ENCODE assay signal across 8 mouse cellular contexts in genomic region chr13:51101016-51101776, GRCm38 (mm10). TPM values are rescaled to one million over a fixed set of nuclear protein-coding genes. Genes with fewer than 3 reads are reported as not detected.
A peak's percentile ranks its signal among the peaks of the same experiment; 100 is the strongest.
DNase-seq lines count a peak whose midpoint lies in the region; ATAC-seq and TF ChIP-seq lines count a peak whose summit lies in the region.

No protein-coding gene starts in this region.

- CTCF ChIA-PET in Patski (lab: Charles Lee): interaction anchor here (1.1 to 1.4 kb wide), 3 partner anchors 14 to 317 kb away, joined by 3 to 7 read pairs (median 5); no protein-coding TSS in a partner anchor

- in situ Hi-C loops in Patski (cut with MboI; ENCODE audit: low pct_unique_long_range_greater_than_20kb): loop anchor here (5.0 kb wide), 1 partner anchor 316 kb away; no protein-coding TSS in a partner anchor

- intact Hi-C loops in gastrocnemius, postnatal 14 days (cut with DNase I; ENCODE audit: low total_unique reads): no loop called here
- intact Hi-C loops in left cerebral cortex, postnatal 14 days (cut with DNase I): loop anchor here (2.0 to 5.0 kb wide), 3 partner anchors 46 to 316 kb away; no protein-coding TSS in a partner anchor

- POLR2A ChIA-PET in Patski (lab: Charles Lee): interaction anchor here (0.7 to 1.5 kb wide), 2 partner anchors 68 to 126 kb away, joined by 3 to 7 read pairs; no protein-coding TSS in a partner anchor

- no peaks in the 10 kb centered on the region for H3K27me3 ChIP-seq in Patski
- no peaks in the 10 kb centered on the region for H3K27me3 ChIP-seq in megakaryocyte, embryonic 14.5 days (replicated peaks)

- DNase-seq in Patski (ENCODE audit: low read depth, low spot score): no peak
- peak; percentile 31 to 62 for DNase-seq in cerebellum, postnatal 4 days (ENCODE audit: low spot score in 2 of 2)
- peak; percentile 29 for DNase-seq in gastrocnemius, postnatal 14 days
- DNase-seq in left cerebral cortex, postnatal 14 days (ENCODE audit: low spot score in 2 of 2): peak; percentile 40 to 53
- DNase-seq in right cerebral cortex, adult 2 months (ENCODE audit: low spot score in 2 of 2): peak; percentile 47 to 52
- peak; percentile 52 for DNase-seq in urinary bladder, postnatal 25 days (ENCODE audit: low spot score)

- peaks cover 25% of the 10 kb centered on the region for H3K4me1 ChIP-seq in megakaryocyte, embryonic 14.5 days

- H3K36me3 ChIP-seq in megakaryocyte, embryonic 14.5 days (replicated peaks; ENCODE audit: low read length): peaks cover 20% of the 10 kb centered on the region

- peaks cover 5% of the 10 kb centered on the region for H3K9me3 ChIP-seq in megakaryocyte, embryonic 14.5 days

- peak overlapping the region; percentile 98 for H3K4me3 ChIP-seq in megakaryocyte, embryonic 14.5 days (replicated peaks)

- ATAC-seq in Patski: peak; percentile 72
- peak; percentile 48 for ATAC-seq in inflammation-experienced regulatory T-cells, adult 6 months

- no peak for TF ChIP-seq CTCF in Patski (IDR thresholded peaks at IDR 0.05)

RNA-seq across cellular contexts. Expression of gene Spin1, which starts 0.5 kb away (rescaled TPM):
- 127 TPM for polyA plus RNA-seq in Patski (2021)
- 10 to 100 TPM; 16.9 to 18.6 TPM for total RNA-seq in gastrocnemius, postnatal 14 days (2021)
- polyA plus RNA-seq in inflammation-experienced regulatory T-cells, adult 6 months (2017; shearing (Covaris generic)): 10 to 100 TPM; 38.9 to 41.7 (median 40.0) TPM
- total RNA-seq in left cerebral cortex, postnatal 14 days (2021): 100 to 1,000 TPM; 169 to 173 TPM
- polyA plus RNA-seq in megakaryocyte, embryonic 14.5 days (2012; ENCODE audit: insufficient read depth, low replicate concordance): 1.7 TPM in 1 of 2 replicates, not detected in the other

Comparison
In these comparisons a context has a peak if more than half of its experiments do, and no peak if none do; other contexts are left out.
1. RNA of gene Spin1, which starts 0.5 kb away (polyA plus RNA-seq): 127 TPM in Patski (single experiment) and 38.9 to 41.7 TPM in inflammation-experienced regulatory T-cells, adult 6 months; 1.7 TPM in megakaryocyte, embryonic 14.5 days; every median in the first group is over 10 times any median in the second.